14 mouse cellular contexts compared by ENCODE assay signal in genomic region chrX:142994514-142994913, GRCm38 (mm10).
"Had no signal": no experiment of that assay in that cellular context is flagged by ENCODE, and none has a peak within 500 bp of the region (broad histone marks: within the 10 kb centered on the region; RNA-seq: fewer than 3 reads in every experiment).

No protein-coding gene starts in this region.

- H3K36me3 ChIP-seq: midbrain, embryonic 13.5 days; midbrain, embryonic 15.5 days; neural tube, embryonic 12.5 days; stomach, embryonic 15.5 days had no signal

- H3K27ac ChIP-seq: midbrain, embryonic 13.5 days; midbrain, embryonic 15.5 days; neural tube, embryonic 12.5 days; stomach, embryonic 15.5 days; stomach, postnatal 0 days had no signal

- H3K9ac ChIP-seq: lung, embryonic 14.5 days; midbrain, embryonic 13.5 days; midbrain, embryonic 15.5 days; neural tube, embryonic 12.5 days; stomach, embryonic 15.5 days had no signal

- H3K4me1 ChIP-seq: midbrain, embryonic 13.5 days; midbrain, embryonic 15.5 days; neural tube, embryonic 12.5 days; stomach, embryonic 15.5 days had no signal

- H3K4me2 ChIP-seq: lung, embryonic 14.5 days; midbrain, embryonic 11.5 days; midbrain, embryonic 13.5 days; midbrain, embryonic 15.5 days; neural tube, embryonic 12.5 days; stomach, embryonic 15.5 days had no signal

- H3K27me3 ChIP-seq: neural tube, embryonic 12.5 days; stomach, embryonic 15.5 days had no signal

- H3K9me3 ChIP-seq: midbrain, embryonic 13.5 days; midbrain, embryonic 15.5 days; neural tube, embryonic 12.5 days; stomach, embryonic 15.5 days had no signal

- ATAC-seq: midbrain, embryonic 13.5 days; midbrain, embryonic 15.5 days had no signal

- DNase-seq: lung, adult 18-20 months; lung, embryonic 14.5 days; lung, postnatal 10 days; lung, postnatal 4 days; right cerebral cortex, postnatal 14 days; thymus, adult 2 months; thymus, postnatal 25 days; thymus, postnatal 4 days had no signal

- H3K4me3 ChIP-seq: midbrain, embryonic 13.5 days; midbrain, embryonic 15.5 days; neural tube, embryonic 12.5 days; stomach, embryonic 15.5 days had no signal
